Mouse (Mus musculus) brain, embryonic 14.5 days (tissue): Measurements from ENCODE around the gene Utp20.

Source experiments
- CTCF ChIP-seq: fragments of 200-500 bp; IDR thresholded peaks from 2 replicates; pipeline ENCODE4 v1.5.1; 2012; ENCODE audit warnings: inconsistent platforms, mild to moderate bottlenecking, moderate library complexity, borderline replicate concordance; ENCODE audit not compliant: insufficient read depth, insufficient read length; ENCODE audit errors: extremely low read depth
- POLR2A ChIP-seq: fragments of 200-500 bp; IDR thresholded peaks from 2 replicates; pipeline ENCODE4 v1.6.1; 2012; ENCODE audit warnings: mild to moderate bottlenecking, inconsistent platforms, borderline replicate concordance; ENCODE audit not compliant: poor library complexity, insufficient read depth, insufficient read length, severe bottlenecking; ENCODE audit errors: extremely low read depth

- TF ChIP-seq POLR2A, result no peak
- TF ChIP-seq CTCF, result no peak
Measured at GRCm38 (mm10) chr10:88739818-88740217, 86.8 kb downstream of the Utp20 start.
